Mouse (Mus musculus) T-helper 2 cell (primary cell): Measurements from ENCODE around the gene Eml4.

Source experiments
- in situ Hi-C: fragments of 300-600 bp; cut with MboI, MseI; formaldehyde crosslinking; loops from one replicate; pipeline ENCODE4 v1.15.1; 2025; ENCODE audit warnings: high pct_unique_total_duplicates

Gene Eml4

DNA sequence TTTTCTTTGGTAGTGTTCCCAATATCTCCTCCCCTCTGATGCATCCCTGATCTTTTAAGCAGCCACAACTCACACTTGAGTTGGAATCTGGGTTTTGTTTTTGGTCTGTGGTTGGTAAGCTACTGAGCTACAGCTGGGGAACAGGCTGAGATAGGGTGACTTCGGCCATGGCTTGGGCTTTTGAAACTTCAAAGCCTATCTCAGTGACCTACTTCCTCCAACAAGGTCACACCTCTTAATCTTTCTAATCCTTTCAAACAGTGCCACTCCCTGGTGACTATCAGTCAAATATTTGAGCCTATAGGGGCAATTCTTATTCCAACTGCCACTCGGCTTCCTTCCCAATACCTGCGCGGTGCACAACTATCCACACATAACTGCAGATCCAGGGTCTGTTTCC is 149.0 kb downstream of the Eml4 start:
- in situ Hi-C loops = loop anchor here (5.0 kb wide), 1 partner anchor 227 kb away; no protein-coding TSS in a partner anchor

DNA sequence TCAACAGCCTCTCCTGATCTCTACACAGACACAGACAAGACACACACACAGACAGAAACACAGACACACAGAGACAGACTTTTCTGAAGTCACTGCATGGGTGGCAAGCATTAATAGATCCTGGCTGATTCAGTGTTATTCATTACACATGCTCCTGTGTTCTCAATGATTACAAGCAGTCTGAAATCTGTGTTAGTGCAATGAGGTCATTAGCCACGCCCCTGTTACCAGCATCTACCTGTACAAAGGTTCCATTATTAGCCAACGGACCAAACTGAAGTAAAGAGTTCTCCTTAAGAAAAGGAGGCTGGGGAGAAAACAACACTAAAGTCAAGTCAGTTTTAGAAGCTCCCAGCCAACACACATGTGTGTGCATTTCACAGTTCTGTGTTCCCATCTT is 153.0 kb downstream of the Eml4 start:
- in situ Hi-C loops = loop anchor here (5.0 kb wide), 1 partner anchor 231 kb away; no protein-coding TSS in a partner anchor

DNA sequence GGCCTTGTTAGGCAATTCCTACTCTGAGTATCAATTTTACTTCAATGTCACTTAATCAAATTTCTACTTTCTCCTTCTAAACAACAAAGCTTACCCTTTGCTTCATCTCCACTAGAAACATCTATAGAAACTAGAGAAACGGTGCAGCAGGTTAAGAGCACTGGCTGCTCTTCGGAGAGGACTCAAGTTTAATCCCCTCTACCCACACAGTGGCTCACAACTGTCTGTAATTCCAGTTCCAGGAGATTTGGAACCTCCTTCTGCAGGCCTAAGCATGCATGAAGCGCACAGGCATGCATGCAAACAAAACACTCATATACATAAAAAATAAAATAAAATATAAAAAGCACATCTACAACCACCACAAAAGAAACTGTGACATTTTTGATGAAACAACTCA is 161.4 kb downstream of the Eml4 start:
- in situ Hi-C loops = no loop called here

DNA sequence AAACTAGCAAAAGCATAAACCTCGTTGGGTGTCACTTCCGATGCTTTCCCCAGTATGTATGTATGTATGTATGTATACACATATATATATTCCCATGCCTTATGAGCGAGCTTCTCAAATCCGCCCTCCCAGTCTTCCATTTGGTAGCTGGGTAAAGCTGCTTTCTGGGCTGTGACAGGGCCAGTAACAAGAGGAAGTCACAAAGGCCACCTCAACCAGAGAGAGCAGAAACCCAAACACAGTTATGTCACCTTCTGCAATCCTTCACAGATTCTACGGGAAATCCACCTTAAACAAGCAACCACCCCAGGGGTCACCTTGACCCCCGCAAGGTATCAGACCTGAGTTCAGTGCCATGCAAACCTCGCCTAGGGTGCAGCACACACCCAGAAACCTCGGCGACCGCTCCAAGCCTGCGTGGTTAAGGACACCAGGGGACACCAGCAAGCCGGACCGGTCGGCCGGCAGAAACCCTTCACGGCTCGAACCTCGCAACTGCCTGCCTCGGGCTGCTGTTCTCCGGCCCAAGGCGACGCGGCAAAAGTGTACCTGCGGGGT is 163.0 kb downstream of the Eml4 start:
- in situ Hi-C loops = no loop called here

DNA sequence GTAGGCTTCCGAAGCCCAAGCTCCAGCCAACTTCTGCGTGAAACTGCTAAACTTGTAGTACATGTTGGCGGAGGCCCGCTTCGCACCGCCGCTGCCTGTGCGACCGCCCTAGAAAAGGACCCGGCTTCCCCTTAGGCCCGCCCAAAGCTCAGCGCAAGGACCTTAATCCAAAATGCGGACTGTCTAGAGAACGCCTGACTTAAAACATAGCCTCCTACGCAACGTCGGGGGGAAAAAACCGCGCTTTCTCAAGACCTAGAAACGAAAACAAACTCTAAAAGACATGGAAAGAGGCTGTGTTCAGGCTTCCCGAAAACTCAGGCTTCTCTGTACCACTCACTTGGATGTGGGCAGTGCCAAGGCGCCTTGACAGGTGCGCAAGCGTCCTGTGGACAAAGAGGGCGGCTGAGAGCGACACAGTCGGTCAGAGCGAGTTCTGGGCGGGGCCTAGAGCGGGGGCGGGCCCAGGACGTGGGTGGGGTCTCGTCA is 163.5 kb downstream of the Eml4 start:
- in situ Hi-C loops = no loop called here

DNA sequence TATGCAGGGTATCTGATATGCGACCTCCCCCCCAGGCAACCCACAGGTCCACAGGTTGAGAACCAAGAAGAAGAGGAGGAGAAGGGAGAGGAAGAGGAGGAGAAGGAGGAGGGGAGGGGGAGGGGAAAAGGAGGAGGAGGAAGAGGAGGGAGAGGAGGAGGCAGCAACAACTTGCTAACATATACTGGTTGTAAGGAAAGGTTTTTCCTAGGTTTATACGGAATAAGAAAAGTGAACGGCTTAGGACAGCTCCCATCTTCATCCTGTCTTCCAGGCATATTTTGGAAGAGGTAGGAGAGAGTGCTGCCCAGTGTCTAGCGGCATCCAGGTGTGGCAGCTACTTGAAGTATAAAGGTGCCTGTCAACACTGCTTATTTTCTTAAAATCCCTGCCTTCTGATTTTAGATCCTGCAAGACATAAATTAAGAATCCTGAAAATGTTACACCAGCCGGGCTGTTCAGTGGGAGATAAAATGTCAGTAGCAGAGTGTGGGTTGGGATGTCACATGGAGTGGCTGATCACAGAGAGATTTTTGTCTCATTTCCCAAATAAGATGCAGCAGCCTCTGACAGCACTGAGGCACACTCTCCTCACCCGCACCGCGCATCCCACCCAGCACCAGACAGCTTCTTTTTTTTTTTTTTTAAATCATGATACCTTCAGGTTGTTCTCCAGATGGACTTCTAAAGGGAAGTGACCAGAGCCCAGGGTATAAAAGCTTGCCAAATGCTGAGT is 166.7 kb downstream of the Eml4 start, which contains the start of gene Cox7a2l:
Gene Cox7a2l (minus strand): TSS at position 51 of the 736 bp plus-strand sequence.
- in situ Hi-C loops = no loop called here

DNA sequence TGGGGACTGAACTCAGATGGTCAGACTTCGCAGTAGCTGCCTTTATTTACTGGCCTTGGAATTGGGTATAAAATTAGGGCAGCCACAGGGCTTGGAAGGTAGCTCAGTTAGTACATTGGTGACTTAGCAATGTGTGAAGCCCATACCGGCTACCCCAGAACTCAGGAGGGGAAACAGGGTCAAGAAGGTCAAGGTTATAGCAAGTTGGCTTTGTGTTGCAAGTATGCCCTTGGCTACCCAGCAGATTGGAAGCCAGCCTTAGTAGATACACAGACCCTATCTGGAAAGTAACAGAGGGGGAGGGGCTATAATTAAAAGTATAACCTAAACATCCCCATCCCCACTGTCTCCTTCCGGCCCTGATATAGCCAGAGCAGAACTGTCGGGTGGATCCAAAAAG is 171.2 kb downstream of the Eml4 start:
- in situ Hi-C loops = no loop called here

DNA sequence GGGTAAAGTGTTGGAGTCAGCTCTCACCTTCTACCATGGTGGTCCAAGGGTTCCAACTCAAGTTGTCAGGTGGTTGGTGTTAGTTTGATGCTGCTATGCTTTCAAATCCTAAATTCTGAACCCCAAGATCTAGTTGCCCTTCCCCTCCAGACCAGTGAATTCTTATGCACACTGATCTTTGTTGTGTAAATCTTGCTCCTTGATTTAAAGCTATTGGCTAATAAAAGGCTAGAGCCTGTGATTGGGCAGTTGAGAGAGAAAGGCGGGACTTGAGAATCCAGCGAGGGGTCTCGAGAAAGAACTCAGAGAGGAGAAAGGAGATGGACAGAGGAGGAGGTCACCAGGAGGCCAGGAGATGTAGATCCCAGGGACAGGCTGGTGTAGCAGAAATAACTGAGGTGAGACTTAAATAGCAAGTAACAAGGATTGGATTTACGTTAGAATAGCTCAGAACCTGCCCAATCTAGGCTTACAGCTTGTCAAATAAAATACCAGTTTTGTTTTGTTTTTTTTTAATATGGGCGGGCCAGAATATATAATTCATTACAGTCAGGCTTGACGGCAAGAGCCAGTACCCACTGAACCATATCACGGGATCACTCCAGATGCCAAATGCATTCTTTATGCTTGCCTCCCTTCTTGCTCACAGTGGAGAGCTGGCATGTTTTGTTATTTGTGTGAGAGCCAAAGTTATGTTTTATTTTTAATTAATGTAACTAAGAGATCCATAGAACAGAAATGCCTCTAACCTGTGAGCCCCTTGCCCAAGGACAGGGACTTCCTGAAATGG is 172.1 kb downstream of the Eml4 start:
- in situ Hi-C loops = no loop called here

DNA sequence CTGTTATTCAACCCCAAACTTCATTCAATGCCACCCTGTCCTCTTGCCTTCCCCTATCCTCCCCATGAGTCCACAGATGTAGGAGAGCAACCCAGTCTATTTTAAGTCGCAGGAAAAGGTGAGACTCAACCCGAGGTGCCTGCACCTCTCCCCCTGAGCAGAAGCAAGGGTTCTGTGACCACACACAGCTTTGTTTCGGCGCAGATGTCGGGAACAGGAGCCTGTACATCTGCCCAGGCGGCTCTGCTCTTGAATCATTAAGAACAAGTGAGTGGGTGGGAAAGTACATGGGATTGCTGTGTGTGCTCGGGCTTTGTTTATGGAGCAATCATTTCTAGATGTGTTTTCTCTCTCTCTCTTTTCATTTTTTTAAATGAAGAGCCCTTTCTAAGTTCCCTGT is 174.0 kb downstream of the Eml4 start:
- in situ Hi-C loops = no loop called here

DNA sequence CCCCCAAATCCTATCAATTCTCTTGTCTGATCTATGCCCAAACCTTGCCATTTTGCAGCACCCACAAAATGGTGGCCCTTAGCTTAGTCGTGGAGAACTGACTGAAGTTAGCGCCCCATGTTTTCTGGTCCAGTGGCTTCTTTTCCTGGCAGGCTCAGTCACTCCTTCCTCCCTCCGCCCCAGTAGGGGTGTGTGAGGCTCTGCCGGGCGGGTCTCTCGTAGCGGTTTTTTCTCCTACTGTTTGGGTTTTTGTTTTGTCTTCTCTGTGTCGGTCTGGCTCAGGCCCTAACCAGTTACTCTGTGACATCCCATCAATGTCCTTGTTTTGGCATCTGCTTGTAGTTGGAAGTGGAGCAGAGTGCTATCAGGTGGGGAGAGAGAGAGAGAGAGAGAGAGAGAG is 174.9 kb downstream of the Eml4 start:
- in situ Hi-C loops = no loop called here

DNA sequence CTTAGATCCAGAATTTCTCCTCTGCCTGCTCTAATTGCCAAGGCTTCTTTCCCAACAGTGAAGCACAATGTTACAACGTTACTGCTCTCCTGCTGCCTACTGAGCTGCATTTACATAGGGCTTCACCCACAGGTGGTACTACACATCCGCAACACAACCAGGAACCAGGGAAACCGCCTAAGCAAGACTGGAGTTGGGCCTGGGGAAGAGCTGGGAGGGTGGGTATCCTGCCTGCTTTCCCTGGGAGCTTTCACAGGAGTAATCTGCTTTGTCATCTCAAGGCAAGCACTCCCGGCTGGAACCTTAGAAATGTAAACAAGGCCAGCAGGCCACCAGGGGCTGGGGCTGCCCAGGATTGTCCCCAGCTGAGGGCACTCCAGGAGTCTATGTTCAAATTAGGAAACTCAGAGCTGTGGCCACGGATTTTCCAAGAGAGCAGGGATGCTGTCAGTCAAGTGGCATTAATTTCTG is 175.4 kb downstream of the Eml4 start:
- in situ Hi-C loops = no loop called here

DNA sequence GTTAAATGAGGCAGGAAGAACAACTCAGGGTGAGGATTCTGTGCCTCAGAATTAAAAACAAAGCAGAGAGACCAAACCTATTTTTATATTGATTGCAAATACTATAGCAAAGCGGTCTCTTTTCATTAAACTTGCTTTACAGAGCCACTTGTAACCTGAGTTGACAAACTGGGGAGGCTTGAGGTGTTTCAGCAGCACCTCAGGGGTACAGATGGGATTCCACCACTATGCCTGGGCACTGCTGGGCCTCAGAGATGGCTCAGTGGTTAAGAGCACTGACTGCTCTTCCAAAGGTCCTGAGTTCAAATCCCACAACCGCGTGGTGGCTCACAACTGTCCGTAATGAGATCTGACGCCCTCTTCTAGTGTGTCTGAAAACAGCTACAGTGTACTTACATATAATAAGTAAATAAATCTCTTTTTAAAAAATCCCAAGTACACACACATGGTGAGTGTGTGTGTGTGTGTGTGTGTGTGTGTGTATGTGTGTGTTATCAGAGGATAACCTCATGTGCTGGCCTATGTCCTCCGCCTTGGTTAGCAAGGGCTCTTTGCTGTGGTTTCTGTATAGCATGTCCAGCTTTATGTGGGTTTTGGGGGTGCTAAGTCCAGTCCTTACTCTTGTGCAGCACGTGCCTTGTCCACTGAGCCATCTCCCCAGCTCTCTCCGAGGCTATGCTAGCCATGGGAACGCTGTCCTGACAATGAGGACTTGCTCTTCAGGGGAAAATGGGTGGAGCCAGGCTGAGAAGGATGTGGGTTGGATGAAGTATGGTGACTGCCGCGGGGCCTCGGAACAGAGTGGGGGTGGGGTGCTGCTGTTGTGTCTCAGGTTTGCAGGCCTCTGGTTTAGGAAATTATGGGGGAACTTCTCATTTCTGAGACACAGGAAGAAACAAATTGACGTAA is 176.1 kb downstream of the Eml4 start:
- in situ Hi-C loops = no loop called here

DNA sequence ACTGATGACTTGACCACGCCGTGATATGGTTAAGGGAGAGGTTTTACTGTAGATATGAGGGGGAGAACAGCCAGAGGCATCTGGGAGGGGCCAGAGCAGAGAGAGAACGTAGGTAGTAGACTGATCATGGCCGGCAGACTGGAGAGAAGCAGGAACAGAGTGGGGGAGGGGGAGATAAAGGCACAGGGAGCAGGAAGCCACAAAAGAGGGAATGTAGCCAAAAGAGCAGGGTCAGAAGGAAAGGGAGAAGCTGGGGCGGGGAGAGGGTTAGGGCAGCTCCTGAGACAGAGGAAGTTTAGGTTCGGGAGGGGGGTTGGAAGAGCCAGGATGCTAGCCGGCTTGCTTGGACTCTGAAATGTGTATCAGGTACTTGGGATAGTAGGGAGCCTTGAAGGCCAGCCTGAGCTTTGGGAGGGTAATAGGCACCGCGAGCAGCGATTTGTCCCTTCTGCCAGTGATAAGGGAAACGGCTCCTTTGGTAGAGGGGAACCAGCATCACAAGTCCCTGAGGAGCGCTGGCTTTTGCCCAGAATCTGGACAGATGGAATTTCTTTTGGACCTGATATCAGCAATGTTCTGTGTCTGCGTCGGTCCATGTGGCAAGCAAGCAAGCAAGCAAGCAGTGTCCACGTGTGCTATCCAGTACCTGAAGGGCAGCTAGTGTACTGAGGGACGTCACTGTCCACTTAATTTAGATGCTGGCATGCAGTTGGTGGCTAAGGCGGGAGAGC is 177.1 kb downstream of the Eml4 start:
- in situ Hi-C loops = no loop called here
